Mouse (Mus musculus) adrenal gland, postnatal 25 days (tissue): ENCODE results near the gene Pkd1l2. TPM values are rescaled to one million over a fixed set of nuclear protein-coding genes. Genes with fewer than 3 reads are reported as not detected.

ENCODE experiments used
- DNase-seq: peaks from one replicate; pipeline ENCODE4 v3.0.0; 2021; ENCODE audit warnings: mixed read lengths
- total RNA-seq: library from RNA; stranded (reverse); gene quantifications from 2 replicates; pipeline ENCODE4 v1.2.3, GENCODE M21; 2021

Gene Pkd1l2
- total RNA-seq, 1 experiment from 2014 or later = 3.5 TPM

DNA sequence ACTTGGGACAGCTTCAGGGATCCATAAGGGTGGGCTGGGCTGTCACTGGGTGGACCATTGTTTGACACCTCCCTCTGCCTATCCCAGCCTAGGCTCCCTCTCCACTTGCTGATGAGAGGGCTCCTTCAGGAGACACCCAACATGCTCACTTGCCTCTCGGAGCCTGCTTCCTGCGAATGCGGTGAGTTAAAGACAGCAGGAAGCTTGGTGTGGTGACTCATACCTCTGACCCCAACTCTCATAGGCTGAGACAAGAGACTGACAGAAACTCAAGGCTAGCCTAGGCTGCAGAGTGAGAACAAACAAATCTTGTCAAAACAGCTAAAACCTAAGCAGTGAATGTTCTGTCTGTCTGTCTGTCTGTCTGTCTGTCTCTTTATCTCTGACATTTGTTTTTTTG is 48.9 kb downstream of the Pkd1l2 start:
- peak; percentile 53 for DNase-seq

DNA sequence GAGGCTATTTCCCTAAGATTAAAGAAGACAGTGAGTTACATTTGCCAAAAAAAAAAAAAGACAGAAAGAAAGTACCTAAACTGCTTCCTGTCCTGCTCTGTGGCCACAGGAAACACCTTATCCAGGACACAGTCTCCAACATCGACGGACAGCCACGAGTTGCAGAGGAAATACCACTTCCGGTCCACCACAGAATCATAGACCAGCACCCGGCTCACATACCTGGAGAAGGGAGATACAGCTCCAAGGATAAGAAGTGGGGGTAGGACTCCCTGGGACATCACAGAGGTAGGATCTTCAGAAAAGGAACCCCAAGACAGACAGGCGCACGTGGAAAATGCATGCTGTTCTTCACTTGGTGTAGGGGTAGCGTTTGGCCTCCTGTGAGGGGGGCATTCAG is 49.6 kb downstream of the Pkd1l2 start:
- DNase-seq = no peak

DNA sequence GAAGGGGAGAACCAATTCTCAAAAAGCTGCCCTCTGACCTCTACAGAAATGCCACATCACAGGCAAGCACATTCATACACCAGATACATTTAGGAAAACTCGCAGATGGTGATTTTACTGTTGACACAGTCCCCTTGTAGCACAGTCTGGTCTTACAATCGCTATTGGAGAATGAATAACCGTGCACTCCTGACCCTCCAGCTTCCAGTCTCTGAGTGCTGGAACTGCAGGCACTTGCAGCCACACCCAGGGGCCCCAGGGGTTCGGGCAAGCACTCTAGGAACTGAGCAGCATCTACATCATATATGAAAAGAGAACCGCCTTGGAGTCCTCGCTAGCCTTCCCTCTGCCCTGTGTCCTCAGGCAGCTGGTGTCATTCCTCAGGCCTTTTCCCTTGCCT is 50.8 kb downstream of the Pkd1l2 start:
- DNase-seq = no peak

DNA sequence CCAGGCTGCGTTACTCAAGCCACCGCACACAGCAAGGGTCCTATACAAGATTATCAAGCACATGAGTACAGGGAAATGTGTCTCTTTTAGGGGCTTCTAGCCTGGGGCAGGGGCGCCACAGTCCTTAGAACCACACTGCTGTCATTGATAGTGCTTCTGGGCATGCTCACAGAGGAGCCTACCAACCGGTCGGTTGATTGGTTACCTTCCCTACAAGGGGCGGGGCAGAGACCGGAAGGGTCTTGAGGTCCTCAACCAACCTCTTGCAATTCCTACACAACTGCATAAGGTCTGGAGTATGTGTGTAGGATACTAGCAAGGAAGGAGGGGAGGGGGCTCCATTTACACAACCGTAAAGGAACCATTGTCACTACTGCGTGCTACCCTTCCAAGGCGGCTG is 53.6 kb downstream of the Pkd1l2 start:
- DNase-seq = no peak

DNA sequence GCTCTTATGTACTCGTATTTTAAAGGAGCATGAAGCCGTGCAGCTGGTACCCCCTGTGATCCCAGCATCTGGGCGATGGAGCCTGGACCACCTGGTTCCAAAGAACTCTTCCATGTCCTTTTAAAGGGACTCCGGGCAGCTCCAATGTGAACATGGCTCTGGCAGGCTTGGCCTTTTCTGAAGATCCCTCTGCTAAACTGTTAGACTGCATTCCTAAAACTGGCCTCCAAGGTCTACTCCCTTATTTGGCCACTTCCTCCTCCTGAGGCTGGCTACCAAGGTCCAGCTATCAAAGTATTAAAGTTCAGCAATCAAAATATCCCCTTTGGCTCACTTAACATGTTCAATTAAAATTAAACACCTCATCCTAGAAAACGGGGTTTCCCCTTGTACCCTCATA is 54.6 kb downstream of the Pkd1l2 start:
- DNase-seq = no peak

DNA sequence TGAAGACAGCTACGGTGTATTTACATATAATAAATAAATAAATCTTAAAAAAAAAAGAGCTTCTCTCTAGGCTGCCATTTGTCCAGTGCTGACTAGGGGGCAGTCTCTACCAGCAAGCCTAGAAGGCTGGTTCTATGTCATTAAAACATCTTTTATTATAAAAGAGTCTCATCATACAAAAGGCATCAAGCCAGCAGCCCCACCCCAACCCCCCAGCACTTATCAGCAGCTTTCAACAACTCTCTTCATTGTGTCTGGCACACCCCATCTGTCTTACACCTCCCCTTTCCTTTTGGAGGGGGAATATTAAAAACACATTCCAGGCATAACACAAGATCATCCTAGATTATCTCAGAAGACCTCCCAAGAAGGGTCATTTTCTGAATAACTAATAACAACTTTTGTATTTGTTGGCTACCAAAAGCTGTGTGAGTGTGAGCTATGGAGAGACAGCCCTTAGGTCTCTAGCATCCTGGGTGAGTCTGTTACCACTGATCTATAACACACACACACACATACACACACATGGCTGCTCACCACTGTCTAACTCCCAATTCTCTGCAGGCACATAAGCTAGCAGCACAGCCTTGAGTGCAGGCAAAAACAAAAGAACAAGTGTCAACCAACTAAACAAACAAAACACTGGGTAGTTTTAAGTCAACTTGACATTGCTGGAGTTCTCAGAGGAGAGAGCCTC is 59.8 kb downstream of the Pkd1l2 start:
- no peak for DNase-seq

DNA sequence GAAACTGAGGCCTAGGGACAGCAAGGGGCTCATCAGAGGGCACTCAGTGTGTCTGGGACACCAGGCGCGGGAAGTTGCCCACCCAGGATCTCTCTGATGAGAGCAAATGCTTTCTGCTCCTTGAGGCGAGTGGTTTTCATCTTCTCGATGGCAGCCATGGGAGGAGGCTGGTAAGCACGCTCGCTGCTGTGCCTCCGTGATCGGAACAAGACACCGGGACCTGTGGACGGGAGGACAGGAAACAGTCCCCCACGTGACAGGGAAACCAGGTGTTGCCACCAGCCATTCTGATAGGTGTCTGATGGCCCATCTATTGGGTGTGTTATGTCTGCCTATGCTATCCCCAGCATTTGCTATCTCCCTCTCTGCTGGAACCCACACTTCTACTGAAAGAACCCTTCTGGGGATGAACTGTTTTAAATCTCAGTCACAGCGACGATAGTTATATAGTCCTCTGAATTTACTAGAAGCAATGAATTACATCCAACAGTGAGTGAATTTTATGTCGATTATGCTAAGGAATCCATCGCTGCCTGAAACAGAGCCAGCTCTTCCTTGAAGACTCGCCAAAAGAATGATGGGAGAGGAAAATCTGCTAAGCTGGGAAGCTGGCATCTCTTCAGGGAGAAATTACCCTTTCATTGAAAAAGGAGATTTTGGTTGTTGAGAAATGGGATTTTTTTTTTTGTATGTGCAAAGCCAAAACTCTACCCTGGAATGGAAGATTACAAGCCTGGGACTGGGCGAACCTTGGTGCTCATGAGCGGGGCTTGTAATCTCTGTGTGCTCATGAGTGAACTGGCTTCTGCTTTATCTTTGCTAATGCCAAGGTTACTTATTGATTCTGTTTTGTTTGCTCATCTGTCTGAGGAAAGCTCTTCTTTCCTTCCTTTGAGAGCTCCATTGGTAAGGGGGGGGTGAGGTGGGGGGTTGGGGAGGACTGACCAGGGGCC is 62.6 kb downstream of the Pkd1l2 start:
- DNase-seq = no peak

DNA sequence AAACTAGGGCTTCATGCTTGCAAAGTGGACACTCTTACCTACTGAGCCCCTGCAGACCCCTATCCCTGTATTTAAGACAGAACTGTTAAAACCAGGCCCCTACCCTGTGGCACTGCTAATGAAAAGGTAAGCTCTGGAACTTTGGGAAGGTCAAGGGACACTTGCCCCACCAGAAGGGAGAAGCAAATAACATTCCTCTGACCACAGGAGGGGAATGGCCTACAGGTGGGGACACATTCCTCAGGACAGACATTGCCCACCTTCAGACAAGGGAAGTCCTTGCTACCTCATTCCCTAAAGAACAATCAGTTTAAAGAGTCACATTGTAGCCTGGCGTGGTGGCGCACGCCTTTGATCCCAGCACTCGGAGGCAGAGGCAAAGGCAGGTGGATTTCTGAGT is 64.4 kb downstream of the Pkd1l2 start:
- no peak for DNase-seq

DNA sequence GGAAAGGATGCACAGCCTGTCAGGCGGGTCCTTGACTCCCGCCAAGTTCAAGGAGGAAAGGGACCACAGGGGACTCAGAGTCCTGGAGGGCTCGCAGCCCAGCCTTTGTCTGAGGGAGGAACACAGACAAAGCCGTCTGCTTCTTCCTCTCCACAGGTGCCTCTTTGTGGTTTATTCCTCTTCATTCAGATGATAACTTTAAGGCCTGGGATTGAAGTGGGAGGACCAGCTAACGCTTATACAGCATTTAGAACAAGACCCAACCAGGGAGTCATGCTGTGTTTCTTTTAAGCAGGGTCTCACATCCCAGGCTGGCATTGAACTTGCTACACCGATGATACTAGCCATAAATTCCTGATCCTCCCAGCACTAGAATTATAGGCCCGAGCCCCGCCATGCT is 65.2 kb downstream of the Pkd1l2 start:
- DNase-seq = no peak

DNA sequence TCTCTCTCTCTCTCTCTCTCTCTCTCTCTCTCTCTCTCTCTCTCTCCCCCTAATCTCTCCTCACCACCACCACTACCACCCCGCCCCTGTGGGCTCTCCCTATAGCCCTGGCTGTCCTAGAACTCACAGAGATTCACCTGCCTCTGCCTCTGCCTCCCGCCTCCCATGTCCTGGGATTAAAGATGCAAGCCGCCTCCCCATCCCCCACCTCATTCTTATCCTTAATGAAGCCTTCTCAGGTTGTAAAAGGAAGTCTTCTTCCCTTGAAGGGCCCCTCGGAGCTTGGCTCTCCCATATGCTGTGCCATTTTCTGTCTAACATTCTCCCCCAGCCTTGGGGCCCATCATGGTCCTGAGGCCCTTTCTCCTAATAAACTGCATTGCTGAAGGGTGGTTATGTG is 66.6 kb downstream of the Pkd1l2 start:
- no peak for DNase-seq

DNA sequence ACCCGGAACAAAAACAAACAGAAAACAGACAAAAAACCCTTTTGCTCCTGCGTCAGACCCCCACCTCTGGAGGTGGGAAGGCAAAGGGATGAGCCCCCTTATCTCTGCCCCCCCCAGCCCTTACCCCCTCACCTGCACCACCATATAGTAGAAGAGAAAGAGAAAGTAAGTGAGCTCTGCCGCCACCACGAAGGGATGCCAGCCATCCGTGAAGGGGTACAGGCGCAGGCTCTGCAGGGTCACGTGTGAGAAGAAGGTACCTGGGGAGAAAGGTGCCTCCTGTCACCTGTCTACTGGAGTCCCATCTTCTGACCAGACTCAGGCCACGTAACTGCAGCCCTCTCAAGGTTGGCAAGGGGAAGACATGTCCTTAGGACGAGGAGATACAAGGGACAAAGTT is 70.9 kb downstream of the Pkd1l2 start:
- DNase-seq = no peak

DNA sequence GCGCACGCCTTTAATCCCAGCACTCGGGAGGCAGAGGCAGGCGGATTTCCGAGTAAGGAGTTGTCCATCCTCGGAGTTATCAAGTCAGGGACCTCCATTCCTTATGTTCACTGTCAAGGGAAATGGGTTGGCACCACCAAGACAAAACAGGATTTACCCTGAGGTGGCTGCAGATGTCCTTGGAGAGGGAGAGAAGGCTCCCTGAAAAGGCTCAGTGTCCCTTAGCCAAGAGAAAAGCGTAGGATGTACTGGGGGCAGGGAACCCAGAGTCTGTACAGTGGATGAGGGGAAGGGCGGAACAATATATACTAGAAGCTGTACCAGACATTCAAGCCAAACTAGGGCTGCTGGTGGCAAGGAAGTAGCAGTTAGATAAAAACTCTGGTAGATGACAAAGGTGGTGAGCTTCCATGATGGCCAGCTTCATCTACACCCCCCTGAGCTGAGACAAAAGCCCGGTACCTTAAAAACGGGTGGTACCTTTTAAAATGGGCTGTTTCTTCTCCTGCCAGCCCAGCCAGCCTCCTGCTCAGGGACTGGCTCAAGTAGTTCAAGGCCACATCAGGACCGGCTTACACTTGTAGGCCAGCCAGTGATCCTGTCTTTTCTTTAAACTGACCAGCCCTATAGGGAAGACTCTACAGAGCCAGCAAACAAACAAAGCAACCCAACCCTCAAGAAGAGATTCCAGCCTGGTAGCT is 88.1 kb downstream of the Pkd1l2 start:
- DNase-seq = no peak

DNA sequence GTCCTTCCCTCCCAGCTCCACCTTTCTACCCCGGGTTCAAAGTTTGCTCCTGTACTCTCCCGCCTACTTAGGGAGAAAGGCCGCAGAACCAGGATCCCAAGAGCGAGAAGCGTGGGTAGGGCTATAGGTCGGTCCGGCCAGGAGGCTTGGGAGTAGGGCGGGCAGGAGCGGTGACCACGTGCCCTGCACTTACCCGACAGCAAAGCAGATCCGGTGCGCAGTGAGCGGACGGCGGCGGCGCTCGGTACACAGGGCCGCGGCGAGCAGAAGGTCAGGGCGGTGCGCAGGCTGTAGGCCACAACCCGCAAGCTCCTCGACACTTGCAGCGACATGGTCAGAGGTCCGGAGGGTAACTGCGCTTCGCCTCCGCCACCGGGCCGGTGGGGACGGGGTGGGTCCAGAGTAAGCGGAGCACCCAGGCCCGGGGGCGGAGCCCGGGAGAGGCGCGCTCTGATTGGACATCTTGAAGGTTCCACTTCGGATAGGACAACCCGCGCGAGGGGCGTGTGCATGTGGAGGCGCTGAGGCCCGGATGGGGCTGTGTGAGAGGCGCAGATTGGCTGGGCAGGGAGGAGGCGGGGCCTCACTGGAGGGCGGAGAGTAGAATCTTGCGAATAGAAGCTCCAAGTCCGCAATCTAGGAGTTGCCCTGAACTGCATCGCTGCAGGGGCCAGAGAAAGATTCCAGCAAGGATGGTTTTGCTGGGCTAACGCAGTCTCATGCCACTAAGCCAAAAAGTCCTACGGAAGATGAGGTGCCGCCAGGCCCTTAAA is 89.0 kb downstream of the Pkd1l2 start, which contains the start of gene Gcsh:
Gene Gcsh (minus strand): TSS at position 443 of the 773 bp plus-strand sequence.
- DNase-seq = peak; percentile 99

DNA sequence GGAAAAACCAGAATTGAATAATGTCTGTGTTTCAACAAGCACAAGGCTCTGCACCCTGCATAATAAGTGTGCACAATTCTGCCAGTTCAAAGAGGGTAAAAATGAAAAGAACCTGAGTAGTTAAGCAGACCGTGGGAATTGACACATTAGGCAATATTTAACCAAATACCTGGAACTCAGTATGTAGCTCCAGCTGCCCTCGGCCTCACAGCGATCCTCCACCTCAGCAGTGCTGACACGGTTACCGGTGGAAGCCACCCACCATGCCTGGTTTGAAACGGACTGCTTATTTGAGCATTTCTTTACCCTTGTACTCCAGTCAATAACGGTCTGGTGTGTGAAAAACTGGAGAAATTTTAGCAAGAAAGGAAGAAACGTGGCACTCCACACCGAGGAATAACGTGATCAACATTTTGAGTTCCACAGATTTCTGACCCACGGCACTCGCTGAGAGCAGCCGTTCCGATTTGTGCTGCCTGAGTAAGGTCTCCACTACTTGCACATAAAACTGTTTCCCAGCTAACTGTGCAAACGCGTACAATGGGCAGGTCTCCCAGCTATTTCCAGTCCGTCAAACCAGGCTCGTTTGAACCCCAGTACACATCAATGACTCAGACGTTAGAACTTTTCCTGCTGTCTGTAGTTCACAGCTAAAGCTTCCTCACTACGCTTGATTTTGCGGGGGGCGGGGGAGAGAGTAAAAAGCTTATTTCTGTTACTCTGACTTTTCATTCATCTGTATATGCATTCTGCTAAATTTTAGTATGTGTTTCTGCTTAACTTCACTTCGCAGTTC is 89.9 kb downstream of the Pkd1l2 start:
- DNase-seq = peak; percentile 10

DNA sequence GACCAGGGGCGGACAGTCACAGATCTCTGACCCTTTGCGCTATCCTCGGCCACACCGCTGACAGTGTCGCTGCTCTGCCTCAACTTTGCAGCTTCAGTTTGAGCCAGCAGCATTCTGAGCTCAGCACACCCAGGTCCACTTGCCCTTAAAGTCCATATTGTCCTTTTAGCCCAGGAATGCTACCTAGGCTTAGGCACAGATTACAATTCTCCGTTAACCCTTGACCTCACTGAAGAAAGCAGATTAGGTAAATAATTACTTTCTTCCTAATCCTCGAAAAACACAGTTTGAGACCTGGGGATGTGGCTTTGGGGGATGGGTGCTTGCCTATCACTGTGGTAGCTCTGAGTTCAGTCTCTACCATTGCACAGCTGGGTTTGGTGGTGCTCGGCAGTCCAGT is 91.0 kb downstream of the Pkd1l2 start:
- no peak for DNase-seq

DNA sequence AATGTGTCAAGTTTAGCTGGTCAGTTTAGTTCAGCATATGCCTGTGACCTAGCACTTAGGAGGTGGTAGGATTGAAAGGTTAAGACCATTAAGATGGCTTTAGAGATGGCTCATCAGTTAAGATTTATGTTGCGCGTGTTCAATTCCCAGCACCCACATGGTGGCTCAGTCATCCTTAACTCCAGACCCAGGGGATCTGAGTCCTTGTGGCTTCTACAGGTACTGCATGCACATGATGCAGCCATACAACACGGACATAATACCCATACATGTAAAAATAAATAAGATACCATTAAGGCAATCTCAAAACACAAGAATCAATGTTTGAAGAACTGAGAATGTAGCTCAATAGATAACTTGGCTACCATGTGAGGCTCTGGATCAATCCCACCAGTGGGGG is 92.4 kb downstream of the Pkd1l2 start:
- DNase-seq = no peak

DNA sequence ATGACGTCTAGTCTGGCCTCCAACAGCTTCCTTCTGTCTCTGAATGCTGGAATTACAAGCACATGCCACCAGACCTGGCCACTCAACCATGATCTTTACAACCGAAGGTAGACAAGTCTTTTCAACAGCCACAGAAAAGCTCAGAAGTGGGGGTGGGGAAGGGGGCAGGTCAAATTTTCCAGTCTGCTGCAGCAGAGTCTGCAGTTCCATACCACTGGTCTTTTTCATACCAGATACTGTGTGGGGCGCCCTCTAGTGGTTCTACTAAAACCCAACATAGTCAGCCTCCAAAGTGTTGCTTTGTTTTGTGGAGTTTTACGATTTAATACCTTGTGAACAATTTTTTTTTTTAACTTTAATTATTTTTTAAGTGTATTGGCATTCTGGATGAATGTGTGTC is 102.1 kb downstream of the Pkd1l2 start:
- peak; percentile 43 for DNase-seq

DNA sequence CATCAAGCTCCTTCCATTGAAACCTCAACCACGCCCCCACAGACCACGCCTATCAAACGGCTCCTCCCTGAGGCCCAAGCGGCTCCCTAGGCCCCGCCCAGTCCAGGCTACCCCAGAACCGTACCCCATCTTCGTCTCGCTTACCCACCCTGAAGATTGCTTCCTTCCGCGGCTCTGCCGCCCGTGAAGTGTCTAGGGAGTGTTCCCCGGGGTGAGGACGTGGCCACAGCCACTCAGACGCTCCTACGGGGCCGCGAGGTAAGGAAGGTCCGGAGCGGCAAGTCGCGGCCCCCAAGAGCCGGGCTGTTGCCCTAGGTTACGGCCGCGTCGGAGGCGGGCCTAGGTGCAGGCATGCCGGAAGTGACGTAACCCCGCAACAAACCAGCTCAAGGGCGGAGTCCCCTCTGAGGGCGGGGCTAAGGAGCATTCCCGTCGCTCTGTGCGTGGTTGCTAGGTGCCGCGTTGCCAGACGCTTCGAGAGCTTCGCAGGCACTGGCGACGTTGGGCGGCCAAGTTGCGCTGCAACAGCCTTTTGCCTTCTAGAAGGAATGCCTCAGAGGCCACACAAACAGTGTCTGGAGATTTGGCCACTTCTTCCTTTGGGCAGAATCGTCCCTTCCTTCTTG is 103.5 kb downstream of the Pkd1l2 start, which contains the start of gene 1700030J22Rik:
Gene 1700030J22Rik (minus strand): TSS at position 329 of the 626 bp plus-strand sequence.
- peak; percentile 97 for DNase-seq

DNA sequence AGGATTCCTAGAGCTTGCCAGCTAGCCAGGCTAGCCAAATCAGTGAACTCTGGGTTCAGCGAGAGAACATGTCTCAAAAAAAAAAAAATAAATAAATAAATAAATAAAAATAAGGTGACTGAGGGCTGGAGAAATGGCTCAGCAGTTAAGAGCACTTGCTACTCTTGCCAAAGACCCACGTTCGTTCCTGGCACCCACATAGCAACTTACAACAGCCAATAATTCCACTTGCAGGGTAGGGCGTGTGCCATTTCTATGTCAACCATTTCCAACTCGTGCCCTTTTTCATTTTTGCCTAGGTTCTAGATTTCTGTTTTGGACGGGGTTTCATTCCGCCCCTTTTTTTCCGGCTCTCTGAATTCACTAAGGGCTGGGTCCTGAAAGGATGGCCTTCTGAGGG is 104.2 kb downstream of the Pkd1l2 start:
- DNase-seq = no peak

DNA sequence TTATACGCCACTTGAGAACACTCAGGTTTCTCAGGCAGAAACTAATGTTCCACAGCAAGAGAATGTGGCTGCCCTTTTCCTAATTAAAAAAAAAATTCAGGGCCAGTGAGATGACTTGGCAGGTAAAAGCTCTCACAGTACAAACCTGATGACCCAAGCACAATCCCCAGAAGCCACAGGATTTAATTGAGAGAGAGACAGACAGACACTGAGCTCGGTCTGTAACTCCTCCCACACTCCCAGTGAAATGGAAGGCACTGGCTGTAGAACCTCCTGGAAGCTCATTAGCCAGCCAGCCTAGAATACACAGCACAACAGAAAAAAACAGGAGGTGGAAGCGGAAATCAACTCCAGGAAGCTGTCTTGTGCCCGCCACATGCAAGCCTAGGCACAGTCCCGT is 106.6 kb downstream of the Pkd1l2 start:
- no peak for DNase-seq

DNA sequence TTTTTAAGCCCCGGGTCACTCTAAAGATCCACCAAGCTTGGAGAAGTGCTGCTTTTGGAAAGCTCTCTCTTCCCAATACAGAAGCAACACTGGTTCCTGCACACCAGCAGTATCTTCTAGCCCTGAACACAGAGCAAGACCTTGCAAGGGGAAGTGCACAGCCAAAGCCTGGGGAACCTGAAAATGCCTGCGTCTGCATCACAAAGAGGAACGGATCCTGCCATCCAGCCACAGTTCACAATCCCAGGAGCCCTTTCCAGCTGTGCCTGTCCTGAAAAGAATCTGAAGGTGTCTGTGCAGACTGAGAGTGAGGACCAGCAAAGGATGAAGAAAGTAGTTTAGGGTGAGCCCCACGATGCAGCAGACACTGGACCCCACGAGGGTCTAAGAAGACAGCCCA is 107.2 kb downstream of the Pkd1l2 start:
- DNase-seq = no peak
